Mouse (Mus musculus) left cerebral cortex, adult 11 months (tissue): ENCODE measurements at regions not wholly inside any gene's neighbourhood (a gene's known extent, or its start where the extent isn't known, plus 50 kb on each side); places are given as distances from the start of the nearest gene placed in this dataset.
A peak's percentile ranks its signal among the peaks of the same experiment; 100 is the strongest.
"Not testable (repeated sequence)": the region's sequence is repeated elsewhere in the genome, so short reads cannot be mapped to it uniquely, and the experiment has no call there.

Source experiments
- DNase-seq: peaks from one replicate; pipeline ENCODE4 v3.0.0; 2022; ENCODE audit warnings: low spot score

DNA sequence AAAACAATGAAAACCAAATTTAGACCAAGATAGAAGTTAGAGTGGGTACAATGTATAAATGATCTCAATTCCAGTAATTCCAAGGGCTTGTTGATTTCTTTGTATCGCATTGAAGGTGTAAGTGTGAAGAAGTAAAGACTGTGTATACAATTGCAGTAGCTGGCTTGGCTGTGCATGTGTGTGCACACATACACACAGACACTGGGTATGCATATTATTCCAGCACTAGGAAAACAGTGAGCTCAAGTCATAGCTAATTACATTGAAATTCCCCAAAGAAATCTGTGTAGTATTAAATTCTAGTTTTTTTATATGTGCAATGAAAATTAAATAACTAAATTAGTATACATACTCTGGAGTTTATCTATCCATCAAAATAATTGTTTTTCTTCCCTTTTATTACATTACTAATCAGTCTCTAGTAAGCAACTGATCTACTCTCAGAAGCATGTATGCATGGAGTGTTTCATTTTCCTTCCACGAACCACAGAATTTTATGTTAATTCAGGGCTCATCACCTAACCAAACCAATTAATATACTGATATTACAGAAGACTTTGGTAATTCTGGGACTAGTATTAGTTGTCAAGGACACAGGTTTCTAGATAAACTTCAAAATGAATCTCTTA is 56.5 kb downstream of the Gm8797 start:
- DNase-seq: no peak

DNA sequence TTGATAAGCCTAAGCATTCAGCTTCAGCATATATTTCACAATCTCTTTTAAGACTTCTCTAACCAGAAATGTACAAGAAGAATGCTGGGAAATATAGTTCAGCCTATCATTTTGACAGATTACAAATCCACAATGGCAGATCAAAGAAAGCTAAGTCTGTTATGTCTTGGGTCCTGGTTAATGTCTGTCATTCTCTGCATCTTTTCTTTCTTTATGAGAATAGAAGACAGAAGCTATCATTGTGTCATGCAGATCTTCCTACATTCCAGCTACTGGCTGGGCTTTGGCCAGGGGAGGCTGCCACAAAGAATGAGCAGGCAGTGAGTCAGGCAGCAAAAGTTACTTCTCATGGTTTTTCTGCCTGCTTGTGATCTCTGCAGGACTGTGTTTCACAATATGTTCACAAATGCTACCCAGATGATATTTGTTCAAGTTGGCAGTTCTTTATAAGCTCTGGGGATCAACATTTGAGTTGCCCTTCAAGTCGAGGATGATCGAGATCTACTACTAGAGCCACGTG is 60.5 kb downstream of the Gm8797 start:
- no peak for DNase-seq

DNA sequence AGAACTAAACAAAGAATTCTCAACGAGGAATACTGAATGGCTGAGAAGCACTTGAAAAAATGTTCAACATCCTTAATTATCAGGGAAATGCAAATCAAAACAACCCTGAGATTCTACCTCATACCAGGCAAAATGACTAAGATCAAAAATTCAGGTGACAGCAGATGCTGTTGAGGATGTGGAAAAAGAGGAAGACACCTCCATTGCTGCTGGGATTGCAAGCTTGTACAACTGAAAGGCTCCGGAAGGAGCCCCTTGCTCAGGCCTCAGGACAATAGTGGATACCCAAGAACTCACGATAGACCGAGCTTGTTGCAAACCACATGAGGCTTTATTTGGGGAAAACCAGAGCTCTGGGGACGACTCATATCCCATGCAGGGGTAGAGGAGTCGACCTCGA is 69.6 kb downstream of the Gm8797 start:
- DNase-seq: not testable (repeated sequence)

DNA sequence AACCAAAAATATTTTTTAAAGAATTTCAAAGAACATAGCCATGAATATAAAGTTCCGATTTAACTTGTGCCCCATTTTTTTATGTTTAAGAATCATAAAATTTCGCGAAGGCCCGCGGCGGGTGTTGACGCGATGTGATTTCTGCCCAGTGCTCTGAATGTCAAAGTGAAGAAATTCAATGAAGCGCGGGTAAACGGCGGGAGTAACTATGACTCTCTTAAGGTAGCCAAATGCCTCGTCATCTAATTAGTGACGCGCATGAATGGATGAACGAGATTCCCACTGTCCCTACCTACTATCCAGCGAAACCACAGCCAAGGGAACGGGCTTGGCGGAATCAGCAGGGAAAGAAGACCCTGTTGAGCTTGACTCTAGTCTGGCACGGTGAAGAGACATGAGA is 109.6 kb downstream of the Gm8797 start:
- DNase-seq: peak; percentile 100

DNA sequence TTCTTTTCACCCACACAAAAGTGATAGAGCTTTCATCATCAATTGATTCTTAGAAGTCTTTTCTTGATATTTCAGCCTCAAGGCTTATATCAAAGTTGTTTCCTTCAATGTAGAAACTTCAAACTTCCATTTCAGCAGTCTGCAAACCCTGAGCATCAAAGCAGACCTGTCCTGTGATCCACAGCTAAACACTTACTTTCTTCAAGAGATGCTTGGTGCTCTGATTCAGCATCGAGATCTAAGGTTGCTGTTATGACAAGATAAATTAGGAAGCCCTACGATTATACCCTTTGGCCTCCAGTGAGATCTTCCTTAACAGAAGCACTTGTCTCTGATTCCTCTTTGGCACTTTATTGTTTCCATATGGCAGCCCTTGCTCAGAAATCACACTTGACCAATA is 119.8 kb downstream of the Gm8797 start:
- no peak for DNase-seq

DNA sequence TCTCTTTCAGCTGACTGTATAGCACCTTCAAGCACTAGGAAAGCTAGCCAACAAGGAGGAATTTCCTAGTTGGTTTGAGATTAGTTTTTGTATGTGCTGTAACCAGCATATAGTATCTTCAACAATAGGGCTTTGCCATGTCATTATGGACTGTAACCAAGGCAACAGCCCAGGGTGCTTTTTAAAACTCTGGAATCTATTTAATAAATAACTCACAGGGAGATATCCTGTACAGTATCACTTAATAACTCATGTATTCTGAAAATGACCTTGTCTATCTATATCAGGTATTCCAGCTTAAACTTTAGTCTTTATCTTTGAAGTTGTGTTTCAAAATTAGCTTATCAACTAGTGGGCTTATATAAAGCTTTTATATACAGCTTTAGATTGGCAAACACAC is 128.5 kb downstream of the Gm8797 start:
- no peak for DNase-seq

DNA sequence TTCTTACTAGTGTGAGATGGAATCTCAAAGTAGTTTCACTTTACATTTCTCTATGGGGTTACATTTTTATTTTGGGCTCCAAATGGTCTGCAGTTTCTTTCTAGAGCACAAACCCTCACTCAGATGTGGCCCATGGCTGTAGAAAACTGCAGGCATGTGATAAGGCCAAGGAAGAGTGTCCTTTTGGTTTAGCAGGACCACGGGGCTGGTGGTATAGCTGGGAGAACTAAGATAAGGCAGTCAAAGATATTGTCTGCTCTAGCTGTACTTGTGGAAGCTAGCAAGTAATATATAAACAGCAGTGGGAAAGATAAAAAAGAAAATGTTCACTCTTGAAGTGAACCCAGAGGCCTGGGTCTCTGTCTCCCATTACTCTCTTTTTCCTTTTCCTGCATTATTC is 166.9 kb downstream of the Gm8797 start:
- DNase-seq: no peak

DNA sequence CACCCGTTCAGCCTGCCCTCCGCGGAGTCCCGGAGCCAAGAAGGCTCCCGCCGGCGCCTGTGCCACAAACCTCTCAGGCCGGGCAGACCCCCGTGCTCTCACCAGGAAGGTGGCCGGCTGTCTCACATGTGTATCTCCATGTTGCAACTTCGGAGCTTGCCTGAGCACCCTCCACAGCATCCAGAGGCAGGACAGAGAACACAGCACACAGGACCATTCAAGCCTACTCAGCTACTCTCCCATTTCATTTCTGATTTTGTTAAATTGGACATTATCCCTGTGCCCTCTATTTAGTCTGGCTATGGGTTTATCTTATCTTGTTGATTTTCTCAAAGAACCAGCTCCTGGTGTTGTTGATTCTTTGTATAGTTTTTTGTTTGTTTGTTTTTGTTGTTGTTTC is 199.6 kb downstream of the Gm8797 start:
- DNase-seq: not testable (repeated sequence)

DNA sequence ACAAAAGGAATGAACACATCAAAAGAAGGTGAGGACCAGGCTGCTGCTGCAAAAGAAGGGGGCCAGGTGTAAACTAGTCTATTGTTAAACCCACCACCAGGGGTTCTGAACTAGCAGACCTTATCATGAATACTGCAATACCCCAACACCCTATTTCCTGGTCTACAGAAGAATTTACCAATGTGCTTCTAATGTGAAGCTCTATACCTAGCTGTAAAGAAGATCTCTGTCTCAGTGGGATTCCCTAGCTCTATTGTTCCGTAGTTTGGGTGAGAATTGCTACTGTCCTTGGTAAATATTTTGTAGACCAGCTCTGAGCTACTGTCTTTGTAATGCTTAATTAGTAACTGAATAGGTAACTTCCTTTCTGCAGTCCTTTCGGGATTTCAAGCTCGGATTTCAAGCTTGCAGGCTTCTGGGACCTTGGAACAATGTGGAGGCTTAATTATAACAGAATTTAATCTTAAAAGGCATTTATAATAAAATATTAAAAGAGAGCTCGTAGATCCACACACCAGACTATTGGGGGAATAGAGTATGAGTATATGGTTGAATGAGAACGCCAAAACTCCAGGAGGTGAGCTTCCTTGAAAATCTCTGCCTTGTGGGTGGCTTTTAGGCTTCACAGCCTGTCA is 238.5 kb downstream of the Gm8797 start:
- DNase-seq: not testable (repeated sequence)

DNA sequence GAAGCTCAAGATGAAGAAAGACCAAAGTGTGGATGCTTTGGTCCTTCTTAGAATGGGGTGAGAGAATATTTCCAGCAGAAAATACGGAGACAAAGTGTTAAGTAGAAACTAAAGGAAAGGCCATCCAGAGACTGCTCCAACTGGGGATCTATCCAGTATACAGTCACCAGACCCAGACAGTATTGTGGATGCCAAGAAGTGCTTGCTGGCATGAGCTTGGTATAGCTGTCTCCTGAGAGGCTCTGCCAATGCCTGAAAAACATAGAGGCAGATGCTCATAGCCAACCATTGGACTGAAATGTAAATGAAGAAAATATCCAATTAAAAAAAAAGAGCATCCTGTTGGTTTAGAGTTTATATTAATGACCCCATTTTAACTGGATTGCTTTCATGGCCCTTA is 253.8 kb downstream of the Gm8797 start:
- DNase-seq: no peak

DNA sequence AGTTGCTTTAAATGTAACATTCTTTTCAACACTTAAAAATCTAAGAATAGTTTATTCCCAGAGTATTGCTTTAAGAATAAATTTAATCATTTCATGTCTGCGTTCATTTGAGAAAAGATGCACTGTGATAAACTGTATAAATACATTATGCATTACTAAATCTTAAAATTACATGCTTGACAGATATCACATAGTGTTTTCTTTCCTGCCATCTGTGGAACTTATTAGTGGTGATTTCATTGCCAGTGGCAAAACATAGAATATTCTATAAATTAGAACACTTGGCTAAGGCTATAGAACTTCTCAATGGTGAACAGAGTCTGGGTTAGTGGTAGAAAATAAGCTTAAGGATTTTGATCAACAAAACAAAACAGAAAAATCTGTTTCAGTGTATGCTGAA is 268.1 kb downstream of the Gm8797 start:
- no peak for DNase-seq

DNA sequence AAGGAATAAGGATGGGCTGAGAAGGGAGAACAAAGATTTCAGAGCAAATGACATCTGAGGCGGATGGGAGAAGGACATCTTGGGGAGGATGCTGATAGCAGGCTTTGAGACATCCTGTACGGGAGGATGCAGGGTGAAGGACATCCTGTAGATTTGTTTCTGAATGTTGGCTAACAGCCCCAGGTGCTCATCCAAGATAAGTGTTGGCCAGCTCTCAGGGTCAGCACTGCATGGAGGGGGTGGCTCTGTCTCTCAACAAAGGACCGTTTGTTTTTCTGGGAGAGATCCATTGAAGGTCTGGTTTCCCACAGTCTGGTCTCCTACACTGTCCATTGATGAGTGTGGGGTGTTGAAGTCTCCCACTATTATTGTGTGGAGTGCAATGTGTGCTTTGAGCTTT is 290.7 kb downstream of the Gm8797 start:
- DNase-seq: not testable (repeated sequence)

DNA sequence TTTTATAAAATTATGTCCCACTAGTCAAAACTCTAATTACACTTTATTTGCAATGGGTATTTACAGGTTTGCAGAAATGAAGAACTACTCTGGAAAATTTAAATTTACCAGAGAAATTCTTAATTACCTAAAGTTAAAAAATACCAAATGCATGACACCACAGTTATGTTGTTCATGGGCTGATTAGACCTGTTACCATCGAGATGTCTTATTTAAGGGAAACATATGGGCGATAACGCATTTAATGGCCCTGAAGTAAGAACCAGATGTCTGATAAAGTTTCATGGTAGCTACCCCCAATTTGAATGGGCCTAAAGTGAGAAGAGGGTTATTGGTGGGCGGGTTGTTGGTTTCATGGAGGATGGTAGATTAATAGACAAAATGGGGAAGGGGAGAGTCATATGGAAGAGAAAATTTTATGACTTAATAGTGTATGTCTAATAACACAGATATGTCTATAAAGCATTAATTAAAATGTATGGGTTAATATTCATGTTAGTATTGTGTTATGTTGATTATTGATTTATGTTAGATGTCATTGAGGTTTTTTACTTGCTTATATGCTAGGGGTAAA is 299.0 kb downstream of the Gm8797 start:
- no peak for DNase-seq

DNA sequence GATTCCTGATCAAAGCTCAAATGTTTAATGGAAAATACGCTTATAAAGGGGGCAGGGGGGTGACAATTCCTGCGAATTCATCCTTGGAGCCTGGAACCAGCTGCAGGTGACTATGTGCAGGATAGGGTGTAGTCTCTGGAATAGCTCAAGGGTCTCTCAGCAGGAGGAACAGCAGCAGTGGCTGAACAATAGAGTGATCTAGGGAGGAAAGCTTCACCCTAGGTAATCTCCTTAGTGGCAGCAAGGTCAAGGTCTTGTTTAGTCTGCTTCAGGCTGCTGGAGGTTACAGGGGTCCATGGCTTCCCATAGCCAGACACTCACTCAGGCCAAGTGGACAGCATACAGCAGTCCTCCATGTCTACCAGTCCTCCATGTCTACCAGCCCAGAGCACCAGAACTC is 301.3 kb downstream of the Gm8797 start:
- DNase-seq: no peak

DNA sequence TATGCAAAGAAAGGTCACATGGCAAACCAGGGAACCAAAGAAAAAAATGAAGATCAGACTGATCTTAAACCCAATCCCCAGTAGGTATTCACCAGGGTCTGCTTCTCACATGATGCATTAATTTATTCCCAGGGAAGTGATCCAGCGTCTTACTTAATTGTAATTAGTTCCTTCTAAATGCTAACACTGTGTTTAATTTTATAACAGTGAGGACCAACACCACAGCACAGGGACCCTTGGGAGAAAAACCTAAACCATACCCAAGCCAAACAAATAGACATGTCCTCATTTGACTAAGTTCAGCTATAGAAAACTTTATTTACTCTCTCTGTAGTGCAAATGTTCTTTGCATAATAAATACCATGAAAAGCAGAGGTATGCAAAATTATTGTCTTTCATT is 333.2 kb downstream of the Gm8797 start:
- no peak for DNase-seq

DNA sequence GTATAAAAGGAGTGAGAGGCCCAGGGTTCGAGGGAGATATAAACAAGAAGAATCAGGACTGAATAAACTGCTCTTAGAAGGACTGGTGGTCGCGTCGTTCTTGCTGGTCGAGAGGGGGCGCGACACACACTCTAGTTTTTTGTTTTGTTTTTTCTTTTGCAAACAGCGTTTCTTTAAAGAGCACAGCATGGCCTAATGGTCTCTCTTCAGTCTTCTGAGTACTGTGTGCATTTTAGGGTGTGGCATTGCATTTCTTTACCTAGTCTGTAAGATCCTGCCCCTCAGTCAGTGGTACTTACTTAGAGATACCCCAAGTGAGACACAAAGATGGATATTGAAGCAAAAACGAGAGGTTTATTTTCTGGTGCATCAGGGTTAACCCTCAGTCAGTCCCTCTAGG is 336.7 kb downstream of the Gm8797 start:
- no peak for DNase-seq

DNA sequence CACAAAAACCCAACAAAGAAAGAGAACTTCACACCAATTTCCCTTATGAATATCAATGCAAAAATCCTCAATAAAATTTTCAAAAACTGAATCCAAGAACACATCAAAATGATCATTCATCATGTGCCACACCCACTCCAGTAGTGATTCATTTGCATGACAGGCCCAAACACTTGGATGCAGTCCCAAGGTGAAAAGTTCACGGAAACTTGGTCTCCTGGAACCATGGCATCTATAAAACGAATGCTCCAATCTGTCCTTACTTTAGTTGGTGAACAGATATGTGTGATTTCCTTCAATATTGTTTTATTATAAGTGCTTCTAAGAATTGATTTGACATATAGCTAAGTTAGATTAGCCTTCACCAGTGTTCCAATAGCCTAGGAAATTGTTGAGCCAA is 343.3 kb downstream of the Gm8797 start:
- DNase-seq: no peak

DNA sequence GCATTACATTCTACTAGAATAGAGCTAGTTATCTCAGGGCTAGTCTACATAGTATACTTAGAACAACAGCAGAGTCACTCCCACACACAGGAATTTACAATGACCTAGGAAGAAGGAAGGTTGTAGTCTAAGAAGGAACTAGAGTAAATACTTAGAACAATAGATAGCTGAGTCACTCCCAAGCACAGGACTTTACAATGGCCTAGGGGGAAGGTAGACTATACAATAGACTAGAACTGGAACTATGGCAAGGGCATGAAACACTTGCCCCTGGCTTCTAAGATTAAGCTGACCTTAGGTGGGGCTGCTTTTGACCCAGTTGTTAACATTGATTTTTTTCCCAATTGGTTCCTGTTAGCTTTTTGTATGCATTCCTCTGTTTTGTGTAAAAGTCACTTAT is 343.8 kb downstream of the Gm8797 start:
- DNase-seq: not testable (repeated sequence)

DNA sequence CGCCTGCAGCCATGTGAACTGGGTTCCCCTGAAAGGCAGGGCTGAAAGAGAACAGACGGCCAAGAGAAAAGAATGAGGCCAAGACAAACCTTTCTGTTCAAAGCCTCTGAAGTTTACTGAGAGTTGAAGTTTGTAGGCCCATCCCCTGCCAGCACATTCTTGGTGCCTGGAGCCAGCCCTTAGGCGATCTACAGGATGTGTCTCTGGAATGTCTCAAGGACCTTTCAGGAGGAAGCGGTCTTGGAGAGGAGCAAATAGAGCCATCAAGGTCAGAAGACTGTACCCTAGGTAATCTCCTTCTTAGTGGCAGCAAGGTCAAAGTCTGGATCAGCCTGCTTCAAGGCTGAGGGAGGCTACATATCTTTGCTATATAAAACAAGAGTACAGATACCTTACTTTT is 350.3 kb downstream of the Gm8797 start:
- no peak for DNase-seq

DNA sequence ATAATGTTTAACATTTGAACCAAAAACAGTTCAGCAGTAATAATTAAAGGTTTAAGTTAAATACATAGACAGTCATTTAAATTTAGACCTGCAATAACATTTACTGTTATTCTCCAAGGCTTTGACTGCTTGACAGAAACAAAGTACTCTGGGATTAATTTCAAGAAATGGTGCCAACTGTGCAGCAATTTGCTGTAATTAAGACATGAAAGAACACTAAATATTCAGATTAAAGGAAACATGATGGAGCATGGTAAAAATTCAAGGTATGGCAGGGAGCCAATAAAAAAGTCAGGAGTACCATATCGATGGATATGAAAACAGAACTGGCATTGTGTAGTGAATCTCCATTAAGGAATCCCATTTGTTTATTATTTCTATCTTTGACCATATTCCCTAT is 352.3 kb downstream of the Gm8797 start:
- DNase-seq: no peak

DNA sequence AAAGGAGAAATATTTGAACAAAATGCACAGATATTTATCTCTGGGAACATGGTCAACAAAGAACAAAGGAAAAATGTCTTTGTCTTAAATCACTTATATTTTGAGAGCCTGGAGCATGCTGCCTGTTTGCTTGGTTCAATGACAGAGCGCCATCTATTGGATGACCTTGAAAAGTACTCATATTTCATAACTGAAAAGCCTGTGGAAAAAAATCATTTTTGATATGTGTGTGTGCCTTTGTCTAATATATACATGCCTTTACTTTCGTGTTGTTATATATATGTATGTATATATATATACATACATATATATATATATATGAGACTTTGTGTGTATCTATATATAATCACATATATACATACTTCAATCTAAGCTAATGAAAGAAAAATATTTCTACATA is 356.1 kb downstream of the Gm8797 start:
- peak; percentile 4 for DNase-seq

DNA sequence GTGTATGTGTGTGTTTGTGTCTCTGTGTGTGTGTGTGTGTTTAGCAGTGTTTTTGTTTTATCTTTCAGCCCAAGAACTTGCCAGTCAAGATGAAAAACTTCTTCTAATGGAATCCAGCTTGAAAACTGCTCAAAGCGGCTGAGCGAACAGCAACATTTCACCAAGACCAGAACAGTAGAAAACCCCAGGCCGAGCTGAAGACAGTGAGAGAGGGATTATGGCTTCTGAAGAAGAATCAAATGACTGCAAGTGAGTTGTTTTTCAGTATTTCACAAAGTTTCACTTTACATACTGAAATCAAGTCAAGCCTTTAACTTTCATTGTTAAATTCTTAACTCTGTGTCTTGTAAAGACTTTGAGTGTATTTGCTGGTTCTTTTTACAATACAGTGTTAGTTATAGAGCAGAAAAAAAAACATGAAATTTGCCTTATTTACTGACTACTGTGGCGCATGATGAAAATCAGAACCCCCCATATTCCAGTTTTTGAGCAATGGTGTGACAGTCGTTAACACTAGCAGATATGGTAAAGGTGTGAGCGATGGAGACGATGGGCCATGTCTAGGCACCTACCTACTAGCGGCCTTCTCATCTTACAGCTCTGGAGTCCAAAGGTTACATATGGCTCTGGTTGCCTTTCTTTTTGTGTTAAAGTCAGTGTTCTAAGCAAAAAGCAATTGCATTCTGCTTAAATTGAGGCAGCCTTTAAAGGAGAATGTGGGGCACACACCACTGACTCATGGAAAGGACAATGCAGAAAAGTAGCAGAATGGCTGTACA is 357.0 kb downstream of the Gm8797 start:
- DNase-seq: no peak

DNA sequence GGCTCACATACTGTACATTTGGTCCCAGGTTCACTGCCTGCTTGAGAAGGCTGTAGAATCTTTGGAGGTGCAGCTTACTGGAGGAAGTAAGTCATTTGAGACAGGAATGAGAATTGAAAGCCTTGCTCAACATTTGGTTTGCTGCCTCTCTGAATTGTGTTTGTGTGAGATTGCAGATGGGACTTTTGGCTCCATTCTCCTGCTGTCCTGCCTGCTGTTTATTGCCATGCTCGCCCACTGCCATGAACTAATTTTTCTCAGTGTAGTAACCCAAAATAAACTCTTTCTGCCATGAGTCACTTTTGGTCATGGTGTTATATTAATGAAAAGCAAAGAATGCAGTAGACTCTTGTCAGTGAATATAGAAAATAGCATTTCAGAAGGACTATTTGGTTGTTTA is 368.1 kb downstream of the Gm8797 start:
- no peak for DNase-seq
